Mouse (Mus musculus) regulatory T cell (primary cell): ENCODE results near the gene Man1c1.

Experiments
- in situ Hi-C: fragments of 300-600 bp; cut with MboI, MseI; formaldehyde crosslinking; loops from one replicate; pipeline ENCODE4 v1.15.1; 2025; ENCODE audit warnings: high pct_unique_total_duplicates

Gene Man1c1

DNA sequence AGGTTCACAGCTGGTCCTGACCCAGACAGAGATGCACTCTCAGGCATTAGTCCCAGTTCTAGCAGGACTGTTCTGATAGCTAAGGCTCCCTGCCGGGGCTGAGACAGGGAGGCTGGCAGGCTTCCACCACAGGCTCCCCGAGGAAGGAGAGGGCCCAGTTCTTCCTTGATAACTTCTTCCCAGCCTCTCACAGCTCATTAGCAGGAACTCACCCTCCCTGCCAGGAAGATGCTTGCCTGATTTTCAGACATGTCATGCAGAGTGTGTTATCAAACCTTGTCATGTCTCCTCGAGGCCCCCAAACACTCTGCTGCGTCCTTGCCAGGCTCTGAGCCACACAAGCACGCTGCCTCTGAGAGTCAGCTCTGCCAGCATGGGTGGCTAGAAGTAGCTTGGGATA, 98.0 kb downstream of the Man1c1 start:
- in situ Hi-C loops: no loop called here

DNA sequence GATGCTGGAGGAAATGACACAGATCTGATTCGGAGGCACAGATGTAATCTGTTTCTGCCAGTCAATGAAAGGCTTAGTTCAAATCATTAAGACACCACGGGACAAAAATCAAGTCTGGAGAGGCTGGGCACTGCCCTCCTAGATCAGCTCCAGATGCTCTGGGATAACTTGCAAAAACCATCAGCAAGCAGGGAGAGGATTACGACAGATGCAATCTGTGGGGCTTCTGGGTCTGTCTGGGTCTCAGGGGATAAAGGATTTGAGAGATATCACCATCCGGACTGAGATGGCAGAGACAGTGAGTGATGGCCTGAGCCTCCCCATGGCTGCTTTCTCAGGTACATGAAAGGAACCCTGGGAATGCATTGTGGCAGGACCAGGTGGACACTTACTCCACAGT, 99.6 kb downstream of the Man1c1 start:
- in situ Hi-C loops: no loop called here

DNA sequence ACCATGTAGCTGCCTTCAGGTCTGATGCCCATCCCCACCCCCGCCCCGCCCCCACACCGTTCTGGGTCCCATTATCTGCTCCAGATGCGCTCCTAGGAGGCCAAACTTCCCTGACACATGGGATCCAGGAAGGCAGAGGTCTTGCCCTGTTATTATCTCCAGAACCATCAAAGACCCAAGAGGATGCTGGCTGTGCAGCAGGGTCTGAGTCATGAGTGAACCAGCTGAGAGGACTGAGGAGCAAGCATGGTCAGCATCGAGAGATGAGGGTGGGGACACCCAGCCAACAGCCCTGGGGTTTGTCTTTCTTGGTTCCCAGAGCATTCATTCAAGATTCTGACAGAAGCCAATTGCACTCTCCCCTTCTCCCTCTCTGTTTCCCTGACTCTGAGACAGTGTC, 100.5 kb downstream of the Man1c1 start:
- in situ Hi-C loops: no loop called here

DNA sequence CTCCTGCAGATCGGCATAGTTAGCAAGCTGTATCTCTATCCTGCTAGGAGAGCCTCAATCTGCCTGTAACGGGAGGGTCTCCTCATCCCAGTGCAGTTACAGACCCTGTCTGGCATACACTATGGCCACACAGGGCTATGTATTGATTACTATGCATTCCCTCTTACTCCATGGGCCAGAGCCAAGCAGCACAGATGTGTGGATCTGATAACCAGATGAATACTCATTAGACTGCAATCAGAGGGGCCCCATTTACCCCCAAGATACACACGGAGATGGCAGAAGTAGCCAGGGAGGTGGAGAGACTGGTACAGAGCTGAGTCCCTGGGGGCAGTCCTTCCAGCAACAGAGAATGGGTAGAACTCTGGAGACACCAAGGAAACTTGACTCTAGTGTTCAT, 101.5 kb downstream of the Man1c1 start:
- in situ Hi-C loops: no loop called here

DNA sequence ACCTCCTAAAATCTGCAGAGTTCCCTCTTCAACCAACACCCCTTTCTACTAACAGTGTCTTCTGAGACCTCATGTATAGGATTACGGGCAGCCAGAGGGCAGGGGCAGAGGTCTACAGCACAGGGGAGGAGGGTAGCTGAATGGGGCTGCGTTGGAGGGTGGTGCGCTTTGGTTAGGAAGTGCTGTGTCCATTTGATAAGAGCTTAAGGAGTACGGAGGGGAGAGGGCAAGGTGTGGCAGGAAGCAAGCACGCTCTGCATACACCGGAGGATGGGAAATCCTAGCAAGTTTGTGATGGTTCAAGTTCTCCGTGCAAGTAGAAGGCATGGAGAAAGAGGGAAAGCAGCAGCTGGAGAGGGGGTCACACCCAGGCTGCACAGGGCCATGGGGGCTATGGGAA, 102.1 kb downstream of the Man1c1 start:
- in situ Hi-C loops: no loop called here

DNA sequence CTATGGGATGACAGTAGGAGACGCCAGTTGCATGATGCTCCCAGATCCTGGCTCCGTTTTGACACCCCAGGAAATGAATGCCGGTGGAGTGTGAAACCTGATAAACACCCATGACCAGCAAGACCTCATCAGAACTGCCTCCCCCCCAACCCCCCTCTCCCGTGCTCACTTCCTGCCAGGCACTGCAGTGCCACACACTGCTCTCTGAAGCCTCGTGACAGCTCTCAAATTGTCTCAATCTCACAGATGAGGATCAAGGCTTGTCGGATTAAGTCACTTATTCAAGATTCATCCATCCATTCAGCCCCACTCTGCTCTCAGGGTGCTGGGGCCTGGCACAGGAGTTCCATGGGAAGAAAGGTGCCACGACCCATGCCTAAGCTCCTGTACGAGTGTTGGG, 102.7 kb downstream of the Man1c1 start:
- in situ Hi-C loops: no loop called here

DNA sequence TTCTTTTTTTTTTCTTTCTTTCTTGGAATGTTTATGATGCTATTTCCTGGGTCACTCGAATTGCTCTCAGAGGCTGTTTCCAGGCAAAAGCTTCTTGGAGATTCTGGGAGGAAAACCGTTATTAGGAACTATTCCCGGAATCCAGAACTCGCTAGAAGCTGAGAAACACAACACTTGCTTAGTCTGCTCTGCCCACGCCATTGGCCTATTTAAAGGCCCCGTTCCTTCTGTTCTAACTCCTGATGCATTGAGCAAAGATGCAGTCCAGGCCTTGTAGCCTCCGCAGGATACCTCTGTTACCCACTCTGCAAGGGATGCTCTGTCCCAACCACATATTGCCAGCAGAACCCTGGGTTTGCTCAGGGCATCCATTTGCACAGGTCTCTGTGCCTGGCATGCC, 103.3 kb downstream of the Man1c1 start:
- in situ Hi-C loops: no loop called here

DNA sequence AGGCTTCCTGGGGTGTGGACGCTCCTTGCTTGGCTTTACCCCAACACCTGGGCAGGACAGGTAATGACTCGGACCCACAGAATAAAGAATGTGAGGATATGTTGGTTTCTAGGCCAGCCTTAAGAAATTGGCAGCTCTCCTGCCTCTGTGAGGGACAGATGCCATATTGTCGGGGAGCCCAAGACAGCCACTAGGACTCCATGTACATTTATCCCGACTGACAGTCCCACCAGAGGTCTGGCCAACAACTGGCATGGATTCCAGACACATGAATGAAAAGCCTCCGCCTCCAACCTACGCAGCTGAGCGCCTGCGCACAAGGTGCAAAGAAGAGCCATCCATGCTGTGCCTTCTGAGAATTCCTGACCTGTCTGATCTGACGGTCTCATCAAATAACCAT, 104.0 kb downstream of the Man1c1 start:
- in situ Hi-C loops: no loop called here

DNA sequence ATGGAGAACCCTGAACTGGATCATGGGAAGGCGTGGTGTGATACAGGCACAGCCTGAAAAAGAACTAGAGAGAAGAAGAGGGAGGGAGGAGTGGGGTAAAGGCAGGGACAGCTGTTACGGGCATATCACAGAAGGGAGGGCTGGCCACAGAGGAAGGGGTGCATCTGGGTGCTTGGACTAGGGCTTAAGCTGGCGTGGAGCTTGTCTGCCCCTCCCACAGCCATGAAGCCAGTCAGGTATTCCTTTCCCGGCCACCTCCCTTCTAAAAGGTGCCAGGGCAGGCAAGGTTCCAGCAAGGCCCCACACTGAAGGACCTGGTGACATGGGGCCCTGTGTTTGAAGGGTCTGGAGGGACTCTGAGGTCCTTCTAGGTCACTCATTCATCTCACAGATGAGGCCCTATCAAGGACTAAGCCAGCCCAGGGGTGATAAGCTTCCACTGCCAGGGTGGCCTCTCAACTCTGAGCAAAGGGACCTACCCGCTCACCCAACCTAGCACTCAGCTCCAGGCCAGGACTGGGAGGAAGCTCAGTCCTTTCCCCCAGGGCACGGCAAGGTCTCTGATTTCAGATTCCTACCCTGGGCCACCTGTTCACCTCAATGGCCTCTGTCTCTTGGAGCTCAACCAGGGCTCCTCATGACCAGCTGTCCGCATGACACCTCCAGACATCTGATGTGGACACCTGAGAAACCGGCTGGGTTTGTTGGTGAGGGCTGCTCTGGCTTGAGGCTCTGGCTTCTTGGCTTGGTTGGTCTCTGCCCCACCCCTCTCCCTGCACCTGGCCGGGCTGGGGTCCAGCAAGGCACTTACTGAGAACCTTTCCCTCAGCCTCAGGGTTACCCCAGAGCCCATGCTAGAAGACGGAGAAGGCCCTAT, 107.0 kb downstream of the Man1c1 start:
- in situ Hi-C loops: no loop called here

DNA sequence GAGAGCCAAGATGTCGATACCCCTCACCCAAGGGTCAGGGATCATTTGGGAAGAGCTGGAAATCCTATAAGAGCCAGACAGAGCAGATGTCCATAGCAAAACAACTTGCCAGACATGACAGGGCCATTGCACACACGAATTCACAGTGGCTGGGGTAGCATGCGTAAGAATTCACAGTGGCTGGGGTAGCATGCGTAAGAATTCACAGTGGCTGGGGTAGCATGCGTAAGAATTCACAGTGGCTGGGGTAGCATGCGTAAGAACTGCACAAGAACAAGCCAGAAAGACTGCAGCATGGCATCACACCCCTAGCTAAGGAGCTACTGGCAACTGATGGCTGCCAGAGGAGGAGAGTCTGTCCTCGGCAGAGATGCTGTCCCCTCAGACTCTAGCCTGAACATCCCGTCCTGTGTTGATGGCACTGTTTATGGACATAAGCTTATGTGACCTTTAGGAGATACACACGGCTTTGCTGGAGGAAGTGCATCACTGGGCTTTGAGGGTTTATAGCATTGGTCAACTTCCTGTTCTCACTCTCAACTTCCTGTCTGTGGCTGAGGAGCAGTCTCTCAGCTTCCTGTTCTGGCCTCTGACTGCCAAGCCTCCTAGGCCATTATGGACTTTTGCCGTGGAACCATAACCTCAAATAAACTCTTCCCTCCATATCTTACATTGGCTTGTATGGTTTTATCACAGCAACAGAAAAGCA, 109.2 kb downstream of the Man1c1 start:
- in situ Hi-C loops: no loop called here

DNA sequence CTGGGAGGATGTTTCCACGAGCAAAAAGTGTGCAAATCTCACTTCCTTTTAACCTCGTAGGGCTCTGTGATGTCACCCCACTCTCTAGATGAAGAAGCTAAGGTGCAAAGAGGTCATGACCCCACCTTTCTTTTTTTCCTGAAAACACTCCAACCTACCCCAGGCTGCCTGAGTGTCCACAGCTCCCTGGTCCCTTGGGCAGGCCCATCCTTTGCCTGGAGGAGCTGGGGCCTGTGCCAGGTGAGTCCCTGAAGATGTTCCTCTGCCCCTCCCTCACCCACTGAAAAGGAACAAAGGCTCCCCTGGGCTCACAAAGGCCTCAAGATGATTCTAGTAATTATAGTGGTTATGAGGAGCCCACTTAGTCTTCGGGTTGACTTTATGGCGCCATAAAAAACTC, 111.6 kb downstream of the Man1c1 start:
- in situ Hi-C loops: no loop called here

DNA sequence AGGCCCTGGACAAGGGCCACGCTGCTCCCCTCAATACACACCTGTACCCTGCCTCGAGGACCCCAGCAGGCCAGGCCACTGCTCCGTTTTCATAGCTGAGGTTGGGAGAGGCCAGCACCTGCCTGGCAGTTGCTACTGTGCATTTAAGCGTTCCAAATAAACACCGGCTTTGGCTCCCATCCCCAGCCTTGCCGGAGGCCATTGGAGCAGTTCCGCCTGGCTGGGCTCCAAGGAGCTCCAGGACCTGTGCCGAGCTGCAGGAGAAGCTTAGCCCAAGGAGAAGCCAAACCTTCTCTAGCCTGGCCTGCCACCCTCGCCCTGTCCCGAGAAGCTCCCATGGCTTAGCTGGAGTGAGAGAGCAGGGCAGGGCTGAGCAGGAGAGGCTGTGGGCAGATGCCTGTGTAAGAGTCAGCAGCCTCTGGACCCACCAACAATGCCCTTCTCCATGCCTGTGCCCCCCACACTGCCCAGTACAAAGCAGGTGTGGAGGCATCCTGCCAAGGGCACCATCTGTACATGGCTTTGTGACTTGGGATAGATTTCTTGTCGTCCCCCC, 112.5 kb downstream of the Man1c1 start:
- in situ Hi-C loops: no loop called here

DNA sequence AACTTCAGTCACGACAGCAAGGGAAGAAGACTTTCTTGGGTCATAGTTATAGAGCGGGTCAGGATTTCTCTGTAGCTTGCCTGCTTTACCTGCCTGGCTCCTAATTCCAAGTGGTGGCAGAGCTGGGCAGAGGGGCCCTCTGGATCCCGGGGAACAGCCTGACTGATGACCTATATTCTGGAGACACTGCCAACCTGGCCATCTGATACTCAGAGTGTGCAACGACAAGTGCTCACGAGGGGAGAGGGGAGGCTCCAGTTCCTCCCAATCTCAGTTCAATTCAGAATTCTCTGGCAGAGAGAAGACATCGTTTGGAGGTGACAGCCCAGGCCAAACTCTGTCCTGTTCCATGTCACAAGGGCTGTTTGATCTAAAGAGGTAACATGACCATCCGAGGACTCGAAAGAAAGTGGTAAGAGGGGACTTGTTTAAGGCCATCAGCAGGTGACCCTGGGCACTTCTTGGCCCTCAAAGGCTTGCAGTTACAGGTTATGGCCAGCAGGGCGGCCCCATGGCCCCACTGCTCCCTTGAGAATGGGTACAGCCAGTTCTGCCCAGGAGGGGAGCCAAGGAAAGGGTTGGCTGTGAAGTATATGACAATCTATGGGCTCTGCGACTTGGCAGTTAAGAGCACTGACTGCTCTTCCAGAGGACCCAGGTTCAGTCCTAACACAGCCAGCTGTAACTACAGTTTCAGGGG, 113.7 kb downstream of the Man1c1 start:
- in situ Hi-C loops: no loop called here

DNA sequence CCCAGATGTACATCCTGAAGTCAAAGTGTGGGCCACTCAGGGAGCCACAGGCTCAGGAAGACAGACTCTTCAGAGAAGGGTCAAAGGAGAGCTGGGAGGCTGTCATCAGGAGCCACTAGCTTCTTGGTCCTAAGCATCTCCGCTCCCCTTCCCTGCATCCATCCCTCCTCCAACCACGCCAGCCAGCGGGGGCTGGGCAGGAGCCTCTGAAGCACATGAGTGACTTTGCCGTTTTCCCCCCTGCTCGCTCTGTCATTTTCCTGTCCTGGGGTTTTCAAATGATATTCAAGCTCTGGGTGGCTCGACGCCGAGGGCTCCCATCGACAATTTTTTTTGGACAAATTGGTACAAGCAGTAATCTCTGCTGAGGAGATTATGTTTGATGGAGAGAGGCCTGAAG, 114.3 kb downstream of the Man1c1 start:
- in situ Hi-C loops: no loop called here

DNA sequence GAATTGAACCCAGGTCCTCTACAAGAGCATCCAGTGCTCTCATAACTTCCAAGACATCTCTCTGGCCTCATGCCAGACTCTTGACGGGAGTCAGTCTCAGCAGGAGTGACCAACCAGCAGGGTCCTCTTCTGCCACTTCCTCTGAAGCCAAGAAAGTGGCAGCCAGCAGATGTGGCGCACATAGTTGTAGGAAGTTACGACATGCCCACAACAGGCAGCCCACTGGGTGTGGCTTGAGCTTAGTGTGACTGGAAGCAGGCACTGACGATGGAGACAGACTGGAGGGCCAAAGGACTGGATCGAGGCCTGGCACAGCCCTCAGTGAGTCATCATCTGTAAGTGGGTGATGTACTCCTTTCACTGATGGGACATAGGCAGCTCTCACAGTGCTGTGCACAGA, 115.1 kb downstream of the Man1c1 start:
- in situ Hi-C loops: no loop called here

DNA sequence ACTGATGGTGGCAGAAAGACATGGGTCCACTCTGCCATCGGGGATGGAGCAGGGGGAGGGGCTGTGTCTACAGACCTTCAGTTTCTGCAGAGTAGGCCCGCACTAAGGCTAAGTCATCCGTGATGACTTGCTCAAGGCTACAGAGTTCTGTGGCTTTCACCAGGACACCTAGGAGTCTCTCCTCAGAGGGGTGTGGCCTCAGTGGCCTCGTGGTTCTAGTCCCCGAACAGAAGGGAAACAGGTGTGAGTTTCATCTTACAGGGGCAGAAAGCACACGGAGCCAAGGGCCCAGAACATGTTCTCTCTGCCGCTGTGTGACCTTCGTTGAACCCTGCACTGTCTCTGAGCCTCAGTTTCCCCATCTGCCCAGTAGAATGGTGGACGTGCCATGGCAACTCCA, 115.8 kb downstream of the Man1c1 start:
- in situ Hi-C loops: no loop called here

DNA sequence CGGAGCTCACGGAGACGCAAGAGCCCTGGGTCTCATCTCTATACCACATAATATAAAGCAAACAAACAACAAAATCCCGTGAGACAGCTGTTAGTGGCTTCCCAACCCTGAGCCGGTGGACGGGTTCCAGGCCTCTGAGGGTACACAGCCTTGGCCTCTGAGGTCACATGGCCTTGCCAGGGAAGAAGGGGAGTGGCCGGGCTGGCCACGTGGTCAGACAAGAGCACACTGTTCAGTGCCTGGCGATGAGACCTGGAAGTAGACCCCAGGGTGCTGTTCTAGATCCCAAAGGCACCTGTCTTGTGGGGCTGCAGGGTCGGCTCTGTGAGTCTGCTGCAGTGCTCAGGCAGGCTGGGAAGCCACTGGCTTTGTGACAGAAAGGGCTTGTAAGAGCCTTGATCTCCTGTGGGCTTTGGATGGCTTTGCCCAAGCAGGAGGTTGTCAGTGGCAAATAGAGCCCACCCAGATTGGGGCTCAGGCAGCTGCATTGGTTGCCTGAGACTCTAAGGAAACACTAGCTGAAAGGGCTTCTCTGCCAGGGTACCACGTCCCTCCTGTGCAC, 116.4 kb downstream of the Man1c1 start:
- in situ Hi-C loops: no loop called here

DNA sequence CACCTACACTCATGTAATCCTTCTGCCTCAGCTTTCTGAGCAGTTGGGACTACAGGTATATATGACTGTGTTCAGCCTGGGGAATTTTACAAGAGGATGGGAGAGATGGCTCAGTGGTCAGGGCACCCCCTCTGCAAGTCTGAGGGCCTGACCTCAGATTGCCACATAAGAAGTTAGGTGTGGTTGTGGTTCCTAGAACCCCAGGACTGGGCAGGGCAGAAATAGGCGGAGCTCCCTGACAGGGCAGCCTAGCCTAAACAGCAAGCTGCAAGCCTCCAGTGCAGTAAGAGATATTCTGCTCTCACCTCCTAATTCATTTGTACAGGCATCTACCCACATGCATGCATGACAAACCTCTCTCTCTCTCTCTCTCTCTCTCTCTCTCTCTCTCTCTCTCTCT, 117.5 kb downstream of the Man1c1 start:
- in situ Hi-C loops: no loop called here

DNA sequence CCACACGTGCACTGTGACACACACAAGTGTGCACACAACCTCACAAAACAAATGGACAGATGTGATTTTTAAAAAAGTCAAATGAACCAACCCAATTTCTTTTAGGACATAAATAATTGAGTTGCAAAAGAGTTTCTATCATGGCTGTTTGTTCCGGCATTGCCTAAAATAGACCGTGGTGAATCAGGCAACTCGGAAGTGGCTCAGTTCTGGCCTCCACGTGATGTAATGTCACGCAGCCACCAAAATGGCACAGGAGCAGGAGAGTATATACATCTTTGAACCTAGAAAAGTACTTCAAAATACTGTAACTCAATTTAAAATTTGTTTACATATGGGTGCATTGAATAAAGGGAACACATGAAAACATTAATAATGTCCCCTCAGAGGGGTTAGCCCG, 118.0 kb downstream of the Man1c1 start:
- in situ Hi-C loops: no loop called here

DNA sequence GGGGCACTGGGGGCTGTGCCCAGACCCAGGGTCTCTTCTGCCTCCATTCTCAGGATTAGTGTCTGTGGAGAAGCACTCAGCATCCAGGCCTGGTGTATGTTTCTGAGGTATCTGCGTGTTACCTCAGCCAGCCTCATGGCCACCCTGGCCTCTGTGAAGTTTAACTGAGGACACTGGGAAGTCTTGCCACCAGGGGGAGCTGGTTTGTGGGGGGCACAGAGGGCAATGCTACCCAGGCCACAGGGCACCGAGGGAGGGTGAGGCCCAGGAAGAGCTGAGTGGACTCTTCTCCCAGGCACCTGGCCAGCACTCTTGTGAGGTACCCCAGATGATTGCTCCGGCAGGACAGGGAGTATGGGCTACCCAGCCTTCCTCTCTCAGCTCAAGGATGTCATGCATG, 120.6 kb downstream of the Man1c1 start:
- in situ Hi-C loops: no loop called here

DNA sequence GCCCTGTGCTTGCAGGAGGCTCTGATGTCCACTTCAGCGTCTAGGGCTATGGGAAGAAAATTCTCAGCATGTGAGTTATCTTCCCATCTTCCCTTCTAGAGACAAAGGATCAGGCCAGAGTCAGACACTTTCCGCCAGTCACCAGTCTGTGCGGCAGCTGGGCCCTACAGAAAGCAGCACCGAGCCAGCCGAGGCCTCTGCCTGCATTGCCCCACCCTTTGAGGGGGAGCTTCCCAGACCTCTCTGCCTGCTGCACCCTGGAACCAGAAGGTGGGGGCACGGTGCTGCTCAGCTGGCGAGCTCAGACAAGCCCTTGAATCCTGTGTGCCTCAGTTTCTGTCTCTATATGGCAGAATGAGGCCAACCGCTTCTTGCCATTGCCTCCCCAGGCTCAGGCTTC, 122.7 kb downstream of the Man1c1 start:
- in situ Hi-C loops: no loop called here
